Mouse (Mus musculus) stomach, adult 2 months (tissue): ENCODE measurements around the gene Mief2. TPM values are rescaled to one million over a fixed set of nuclear protein-coding genes. Genes with fewer than 3 reads are reported as not detected.

Experiments used
- polyA plus RNA-seq: library from polyadenylated mRNA; depleted of rRNA; stranded (reverse); fragments of >200 nt; gene quantifications from 2 replicates; pipeline ENCODE4 v1.2.3, GENCODE M21; 2012; rRNA removed

The Mief2 gene
- 10.4 and 11.0 TPM in 2 replicates for polyA plus RNA-seq

DNA sequence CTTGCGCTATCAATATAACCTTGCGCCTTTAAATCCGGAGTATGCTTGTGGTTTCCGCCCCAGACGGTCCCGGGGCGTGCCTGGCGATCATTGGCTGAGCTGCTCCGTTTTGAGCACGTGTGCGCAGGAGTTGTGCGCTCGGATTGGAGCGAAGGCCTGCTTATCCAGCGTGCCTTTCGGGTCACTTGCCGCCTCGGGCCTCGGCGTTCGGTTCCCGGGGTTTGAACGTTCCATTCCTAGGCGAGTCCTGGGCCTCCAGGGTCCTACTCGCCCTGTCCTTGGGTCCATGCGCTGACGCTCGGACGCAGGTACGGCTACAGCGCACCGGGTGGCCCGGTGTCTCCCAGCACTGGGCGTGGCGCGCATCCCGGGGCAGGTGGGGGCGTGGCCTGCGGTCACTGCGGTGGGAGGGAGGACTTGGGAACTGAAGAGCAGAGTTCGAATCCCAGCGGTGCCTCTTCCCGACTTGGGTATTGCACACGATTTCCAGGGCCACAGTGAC, at the start of gene Mief2:
Mief2 (plus strand) TSS at position 139 of the 502 bp plus-strand sequence.

DNA sequence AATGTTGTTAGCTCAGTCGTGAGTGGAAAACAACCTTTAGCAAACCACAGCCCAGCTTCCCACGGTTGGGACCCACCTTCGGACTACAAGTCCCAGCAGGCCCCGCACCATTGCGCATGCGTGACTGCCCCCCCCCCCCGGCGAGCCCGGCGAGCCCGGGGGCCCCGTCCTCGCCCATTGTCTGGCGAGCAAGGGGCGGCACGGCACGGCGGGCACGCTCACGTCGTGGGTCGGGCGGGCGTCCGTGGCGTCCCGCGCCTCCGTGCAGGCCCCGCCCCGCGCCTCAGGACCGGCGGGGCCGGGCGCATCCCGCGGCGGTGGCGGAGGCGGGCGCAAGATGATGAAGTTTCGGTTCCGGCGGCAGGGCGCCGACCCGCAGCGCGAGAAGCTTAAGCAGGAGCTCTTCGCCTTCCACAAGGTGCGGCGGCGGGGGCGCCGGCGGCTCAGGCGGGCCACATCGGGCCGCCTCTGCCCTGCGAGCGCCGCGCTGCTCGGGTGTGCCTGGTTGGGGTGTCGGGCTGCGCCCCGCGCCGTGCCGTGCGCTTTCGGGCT, 28.6 kb upstream of the Mief2 start, which contains the start of gene Llgl1:
Llgl1 (plus strand) TSS at position 200 of the 552 bp plus-strand sequence.

DNA sequence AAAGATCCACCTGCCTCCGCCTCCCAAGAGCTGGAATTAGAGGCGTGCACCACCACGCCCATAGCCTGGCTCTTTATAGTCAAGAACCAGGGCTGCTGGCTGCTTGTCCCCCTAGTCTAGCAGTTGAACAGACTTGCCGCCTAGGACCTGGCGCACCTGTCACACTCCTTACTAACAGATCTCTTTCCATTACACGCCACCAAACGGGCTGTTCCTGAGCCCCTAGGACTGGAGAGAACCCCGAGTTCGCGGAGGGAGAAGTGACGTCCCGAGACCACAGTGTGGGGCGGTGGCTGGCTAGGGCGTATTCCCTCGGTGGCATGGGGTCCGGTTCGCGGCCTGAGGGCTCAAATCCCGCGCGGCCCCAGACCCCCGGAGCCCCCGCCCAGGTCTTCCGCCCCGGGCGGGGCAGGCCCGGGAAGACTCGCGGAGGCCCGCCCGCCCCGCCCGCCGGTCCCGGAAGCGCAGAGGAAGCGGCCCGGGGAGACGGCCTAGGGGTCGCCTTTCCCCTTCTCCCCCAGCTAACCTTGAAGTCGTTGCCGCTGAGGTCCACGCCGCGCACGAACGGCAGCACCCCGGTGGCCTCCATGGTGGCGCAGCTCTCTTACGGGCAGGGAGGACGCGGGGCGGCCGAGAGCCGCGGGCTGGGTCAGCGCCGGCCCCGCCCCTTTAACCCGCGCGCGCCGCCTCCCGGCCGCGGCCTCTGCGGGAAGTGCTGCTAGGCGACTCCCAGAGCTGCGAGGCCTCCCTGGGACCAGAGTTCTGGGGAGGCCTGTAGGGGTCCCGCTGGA, 1.4 kb upstream of the Mief2 start, which contains the start of gene Flii:
Flii (minus strand) TSS at position 663 of the 791 bp plus-strand sequence.

DNA sequence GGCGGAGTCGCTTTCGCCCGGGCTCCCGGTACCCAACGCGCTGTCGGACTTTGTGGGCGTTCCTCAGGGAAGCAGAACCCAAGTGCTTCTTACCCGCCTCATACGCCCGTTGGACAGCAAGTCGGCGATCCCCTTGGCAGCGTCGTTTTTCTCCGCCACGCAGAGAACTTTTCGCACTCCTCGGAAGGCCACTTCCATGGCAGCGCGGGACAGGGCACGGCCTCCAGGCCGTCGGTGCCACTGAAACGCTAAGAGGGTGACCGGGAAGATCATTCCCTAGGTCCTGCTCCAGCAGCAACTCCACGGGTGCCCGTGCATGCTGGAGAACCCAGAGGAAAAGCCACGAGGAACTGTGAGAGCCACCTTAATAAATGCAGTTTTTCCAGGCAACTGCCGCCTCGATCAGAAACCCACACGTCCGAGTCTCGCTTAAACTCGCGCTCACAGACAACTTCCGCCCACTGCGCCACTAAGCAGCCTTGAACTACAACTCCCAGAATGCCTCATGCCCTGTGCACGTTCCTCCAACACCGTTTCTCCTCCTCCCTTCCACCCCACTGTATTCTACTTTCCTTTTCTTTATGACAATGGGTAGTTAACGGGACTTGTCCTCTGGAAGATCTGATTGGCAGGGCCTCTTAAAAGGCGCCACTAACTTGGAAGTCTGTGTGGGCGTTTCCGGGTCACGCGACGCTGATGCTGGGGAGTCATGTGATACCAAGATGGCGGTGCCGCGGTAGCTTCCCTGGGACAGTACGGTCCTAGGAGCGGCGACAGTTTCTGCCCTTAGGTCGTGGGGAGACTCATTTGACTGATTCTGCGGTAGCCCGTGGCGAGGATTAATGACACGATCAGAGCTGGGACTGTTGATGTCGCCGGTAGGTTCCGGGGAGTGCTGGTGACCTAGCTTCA, 48.9 kb downstream of the Mief2 start, which contains the start of the genes Top3a and Smcr8:
Top3a (minus strand) TSS at position 537 of the 912 bp plus-strand sequence.
Smcr8 (plus strand) TSS at position 696 of the 912 bp plus-strand sequence.

Other genes with a start within 250 kb of the Mief2 start
- 8.8 and 10.8 TPM in 2 replicates for gene Alkbh5, start 192.0 kb upstream of the Mief2 start, polyA plus RNA-seq
- gene Llgl1, start 28.7 kb upstream of the Mief2 start, polyA plus RNA-seq, result 26.6 and 28.6 TPM in 2 replicates
- 158 and 169 TPM in 2 replicates for gene Flii, start 1.1 kb upstream of the Mief2 start, polyA plus RNA-seq
- gene Top3a, start 49.0 kb downstream of the Mief2 start, polyA plus RNA-seq, result 2.2 and 3.1 TPM in 2 replicates
- 2.0 and 2.3 TPM in 2 replicates for gene Smcr8, start 49.1 kb downstream of the Mief2 start, polyA plus RNA-seq
- gene Shmt1, start 83.3 kb downstream of the Mief2 start, polyA plus RNA-seq, result 6.0 and 9.2 TPM in 2 replicates
- gene Dhrs7b, start 102.2 kb downstream of the Mief2 start, polyA plus RNA-seq, result 4.9 and 5.8 TPM in 2 replicates
- 36.2 and 47.8 TPM in 2 replicates for gene Tmem11, start 150.9 kb downstream of the Mief2 start, polyA plus RNA-seq
- 9.2 and 11.1 TPM in 2 replicates for gene Natd1, start 186.4 kb downstream of the Mief2 start, polyA plus RNA-seq
- gene Map2k3, start 203.6 kb downstream of the Mief2 start, polyA plus RNA-seq, result 34.9 and 38.3 TPM in 2 replicates